Mouse (Mus musculus) lung, embryonic 14.5 days (tissue): ENCODE results near the gene Galm. TPM values are rescaled to one million over a fixed set of nuclear protein-coding genes. Genes with fewer than 3 reads are reported as not detected.

Experiments used
- ATAC-seq: fragments of 200-750 bp; cut with Nextera tagmentation; 2 replicates; pipeline ENCODE4 v1.8.0; 2017; ENCODE audit warnings: mild to moderate bottlenecking, moderate TSS enrichment, moderate library complexity; ENCODE audit not compliant: insufficient read depth
- DNase-seq: peaks from one replicate; pipeline ENCODE4 v3.0.0-alpha.2; 2015
- H3K27ac ChIP-seq: fragments of 300-500 bp; sonication (generic); 2 replicates; pipeline ENCODE4 v1.5.1; 2014; ENCODE audit warnings: low read depth, mild to moderate bottlenecking, moderate library complexity
- H3K27me3 ChIP-seq: fragments of 300-500 bp; sonication (generic); 2 replicates; pipeline ENCODE4 v1.6.1; 2014; ENCODE audit warnings: low read length, control low read depth; ENCODE audit not compliant: insufficient read depth
- H3K36me3 ChIP-seq: fragments of 300-500 bp; sonication (generic); 2 replicates; pipeline ENCODE4 v1.6.1; 2014; ENCODE audit warnings: control low read depth; ENCODE audit not compliant: insufficient read depth
- H3K4me1 ChIP-seq: fragments of 300-500 bp; sonication (generic); 2 replicates; pipeline ENCODE4 v1.6.1; 2014; ENCODE audit warnings: antibody characterized with exemption, control low read depth; ENCODE audit not compliant: insufficient read depth
- H3K4me2 ChIP-seq: fragments of 300-500 bp; sonication (generic); 2 replicates; pipeline ENCODE4 v1.6.1; 2014; ENCODE audit warnings: mild to moderate bottlenecking
- H3K4me3 ChIP-seq: fragments of 300-500 bp; sonication (generic); 2 replicates; pipeline ENCODE4 v1.5.1; 2014; ENCODE audit warnings: low read depth, low read length
- H3K9ac ChIP-seq: fragments of 300-500 bp; sonication (generic); 2 replicates; pipeline ENCODE4 v1.6.1; 2014
- H3K9me3 ChIP-seq: fragments of 300-500 bp; sonication (generic); 2 replicates; pipeline ENCODE4 v1.6.1; 2016; ENCODE audit warnings: low read depth, low read length, control low read depth
- CTCF ChIP-seq: IDR thresholded peaks from 2 replicates; pipeline ENCODE4 v1.5.1; 2016; ENCODE audit warnings: antibody characterized with exemption, low read depth
- WGBS: fragments of 180-500 bp; shearing (Covaris S2); extraction: QIAGEN DNeasy Blood & Tissue Kit; methylation state at CpG from one replicate; pipeline ENCODE4 v1.1.7; 2014; 5-methylcytosine and 5-hydroxymethylcytosine counted together
- polyA plus RNA-seq: library from polyadenylated mRNA; unstranded; fragments of >200 nt; fragmentation: Nextera tagmentation; extraction: Ambion mirVana; gene quantifications from 2 replicates; pipeline ENCODE4 v1.2.1, GENCODE M21; 2014

Gene Galm
- polyA plus RNA-seq, 1 experiment from 2014 or later: 15.8 TPM

- no peaks in the 10 kb centered on the region for H3K36me3 ChIP-seq
- no peak overlapping the region for H3K27ac ChIP-seq
- no peaks in the 10 kb centered on the region for H3K9me3 ChIP-seq
- DNase-seq (peak; percentile 91), ATAC-seq (peak; percentile 78)
- no peak overlapping the region for H3K4me2 ChIP-seq
- no peak overlapping the region for H3K9ac ChIP-seq
- TF ChIP-seq CTCF: peak; percentile 97
- no peaks in the 10 kb centered on the region for H3K27me3 ChIP-seq
- H3K4me1 ChIP-seq: no peaks in the 10 kb centered on the region
- no peak overlapping the region for H3K4me3 ChIP-seq
- 2% methylated on average over 6 of the region's 6 CpGs for WGBS
Observed at GRCm38 (mm10) chr17:80179959-80180358, 52.7 kb downstream of the Galm start.

- Histone ChIP-seq H3K27ac (no peak overlapping the region), H3K9me3 (no peaks in the 10 kb centered on the region), H3K4me2 (no peak overlapping the region), H3K36me3 (no peaks in the 10 kb centered on the region), H3K4me3 (no peak overlapping the region), H3K27me3 (no peaks in the 10 kb centered on the region), H3K4me1 (no peaks in the 10 kb centered on the region), H3K9ac (no peak overlapping the region)
- no peak for TF ChIP-seq CTCF
- DNase-seq: no peak
- ATAC-seq: peak; percentile 66; the same call in 1 of the 2 replicates
Observed at GRCm38 (mm10) chr17:80180468-80180867, 53.2 kb downstream of the Galm start.

- Histone ChIP-seq H3K4me3 (no peak overlapping the region), H3K27me3 (no peaks in the 10 kb centered on the region), H3K9ac (no peak overlapping the region), H3K4me1 (no peaks in the 10 kb centered on the region), H3K36me3 (no peaks in the 10 kb centered on the region), H3K4me2 (no peak overlapping the region), H3K9me3 (no peaks in the 10 kb centered on the region), H3K27ac (no peak overlapping the region)
- TF ChIP-seq CTCF: no peak
- WGBS: 69% methylated on average over 10 of the region's 10 CpGs
- DNase-seq (no peak), ATAC-seq (no peak)
Observed at GRCm38 (mm10) chr17:80183615-80184014, 56.3 kb downstream of the Galm start.

GRCm38 (mm10) chr17:80193075-80193474, 65.8 kb downstream of the Galm start:
- 65% methylated on average over 5 of the region's 5 CpGs for whole genome bisulfite sequencing
- no peaks in the 10 kb centered on the region for H3K9me3 ChIP-seq
- ATAC-seq (no peak), DNase-seq (peak; percentile 80)
- no peak overlapping the region for H3K4me2 ChIP-seq
- peaks cover 19% of the 10 kb centered on the region for H3K36me3 ChIP-seq
- H3K27ac ChIP-seq: no peak overlapping the region
- no peaks in the 10 kb centered on the region for H3K4me1 ChIP-seq
- no peak overlapping the region for H3K9ac ChIP-seq
- H3K27me3 ChIP-seq: no peaks in the 10 kb centered on the region
- no peak overlapping the region for H3K4me3 ChIP-seq
- TF ChIP-seq CTCF: peak; percentile 49

- no peak for TF ChIP-seq CTCF
- DNase-seq (no peak), ATAC-seq (peak; percentile 21; the same call in 1 of the 2 replicates)
- no peaks in the 10 kb centered on the region for H3K9me3 ChIP-seq
- WGBS: 91% methylated on average over 3 of the region's 3 CpGs
- no peaks in the 10 kb centered on the region for H3K4me1 ChIP-seq
- H3K27me3 ChIP-seq: no peaks in the 10 kb centered on the region
- no peak overlapping the region for H3K4me3 ChIP-seq
- H3K9ac ChIP-seq: no peak overlapping the region
- H3K36me3 ChIP-seq: peaks cover 74% of the 10 kb centered on the region
- no peak overlapping the region for H3K4me2 ChIP-seq
- H3K27ac ChIP-seq: no peak overlapping the region
Observed at GRCm38 (mm10) chr17:80199160-80199778, 72.0 kb downstream of the Galm start.

GRCm38 (mm10) chr17:80205657-80206056, 78.4 kb downstream of the Galm start:
- no peak for TF ChIP-seq CTCF
- Histone ChIP-seq H3K4me1 (no peaks in the 10 kb centered on the region), H3K27ac (peak overlapping the region; percentile 99; the same call in 1 of the 2 replicates), H3K4me2 (peak overlapping the region; percentile 93), H3K4me3 (peak overlapping the region; percentile 97), H3K9me3 (no peaks in the 10 kb centered on the region), H3K9ac (peak overlapping the region; percentile 99), H3K27me3 (no peaks in the 10 kb centered on the region), H3K36me3 (peaks cover 53% of the 10 kb centered on the region)
- no peak for ATAC-seq
- no peak for DNase-seq
- 10% methylated on average over 5 of the region's 5 CpGs for WGBS

GRCm38 (mm10) chr17:80206301-80206670, 79.0 kb downstream of the Galm start:
- Histone ChIP-seq H3K9ac (peak overlapping the region; percentile 99), H3K27ac (peak overlapping the region; percentile 99), H3K4me1 (no peaks in the 10 kb centered on the region), H3K27me3 (no peaks in the 10 kb centered on the region), H3K36me3 (peaks cover 47% of the 10 kb centered on the region), H3K9me3 (no peaks in the 10 kb centered on the region), H3K4me3 (peak overlapping the region; percentile 97), H3K4me2 (peak overlapping the region; percentile 93)
- DNase-seq (no peak), ATAC-seq (peak; percentile 64)
- 0% methylated on average over 36 of the region's 36 CpGs for WGBS
- no peak for TF ChIP-seq CTCF
